Mouse (Mus musculus) thymus, adult 2 months (tissue): ENCODE measurements at regions not wholly inside any gene's neighbourhood (a gene's known extent, or its start where the extent isn't known, plus 50 kb on each side); places are given as distances from the start of the nearest gene placed in this dataset.

ENCODE experiments used
- DNase-seq: peaks from one replicate; pipeline ENCODE4 v3.0.0; 2021
- H3K27ac ChIP-seq: fragments of 200-500 bp; 2 replicates; pipeline ENCODE4 v1.5.1; 2012; ENCODE audit warnings: low read length, control low read depth; ENCODE audit not compliant: control insufficient read depth, insufficient read depth
- H3K27me3 ChIP-seq: fragments of 200-500 bp; 2 replicates; pipeline ENCODE4 v1.6.1; 2012; ENCODE audit warnings: mild to moderate bottlenecking, low read length, moderate library complexity, mixed read lengths; ENCODE audit not compliant: control insufficient read depth, insufficient read depth
- H3K36me3 ChIP-seq: fragments of 200-500 bp; 2 replicates; pipeline ENCODE4 v1.6.1; 2012; ENCODE audit warnings: mild to moderate bottlenecking, low read length, moderate library complexity; ENCODE audit not compliant: control insufficient read depth, insufficient read depth
- H3K4me1 ChIP-seq: fragments of 200-500 bp; replicated peaks from 2 replicates; pipeline ENCODE4 v1.6.1; 2012; ENCODE audit warnings: low read length; ENCODE audit not compliant: control insufficient read depth, insufficient read depth
- H3K4me3 ChIP-seq: fragments of 200-500 bp; 2 replicates; pipeline ENCODE4 v1.5.1; 2012; ENCODE audit warnings: mild to moderate bottlenecking, low read length, control low read depth, moderate library complexity; ENCODE audit not compliant: control insufficient read depth, insufficient read depth
- CTCF ChIP-seq: fragments of 200-500 bp; IDR thresholded peaks from 2 replicates; pipeline ENCODE4 v1.5.1; 2012; ENCODE audit warnings: mild to moderate bottlenecking, control low read depth, low read length, moderate library complexity, borderline replicate concordance; ENCODE audit not compliant: control insufficient read depth, poor library complexity, insufficient read depth; ENCODE audit errors: extremely low read depth
- POLR2A ChIP-seq: fragments of 200-500 bp; IDR thresholded peaks from 2 replicates; pipeline ENCODE4 v1.6.1; 2012; ENCODE audit warnings: mild to moderate bottlenecking, low read length, control low read depth, moderate library complexity; ENCODE audit not compliant: control insufficient read depth, poor library complexity, insufficient read depth; ENCODE audit errors: extremely low read depth
- WGBS: fragments of 180-500 bp; shearing (Covaris S2); methylation state at CpG from one replicate; pipeline ENCODE4 v1.1.7; 2018; 5-methylcytosine and 5-hydroxymethylcytosine counted together

GRCm38 (mm10) chr1:80854289-80854701, 96.0 kb upstream of the Dock10 start:
- H3K36me3 ChIP-seq: no peaks in the 10 kb centered on the region
- TF ChIP-seq POLR2A: no peak
- no peak for DNase-seq
- no peak overlapping the region for H3K27ac ChIP-seq
- no peaks in the 10 kb centered on the region for H3K4me1 ChIP-seq
- H3K4me3 ChIP-seq: no peak overlapping the region
- no peaks in the 10 kb centered on the region for H3K27me3 ChIP-seq
- 85% methylated on average over 7 of the region's 7 CpGs for WGBS

- H3K36me3 ChIP-seq: no peaks in the 10 kb centered on the region
- no peak overlapping the region for H3K27ac ChIP-seq
- H3K4me1 ChIP-seq: no peaks in the 10 kb centered on the region
- H3K4me3 ChIP-seq: no peak overlapping the region
- DNase-seq: no peak
- 85% methylated on average over 2 of the region's 2 CpGs for WGBS
- H3K27me3 ChIP-seq: no peaks in the 10 kb centered on the region
- TF ChIP-seq CTCF (no peak), POLR2A (no peak)
Observed at GRCm38 (mm10) chr1:80852761-80853160, 94.4 kb upstream of the Dock10 start.

GRCm38 (mm10) chr1:80830196-80830794, 72.0 kb upstream of the Dock10 start:
- no peaks in the 10 kb centered on the region for H3K36me3 ChIP-seq
- H3K27me3 ChIP-seq: no peaks in the 10 kb centered on the region
- no peaks in the 10 kb centered on the region for H3K4me1 ChIP-seq
- DNase-seq: peak; percentile 12
- no peak for TF ChIP-seq POLR2A
- TF ChIP-seq CTCF: no peak
- H3K27ac ChIP-seq: no peak overlapping the region
- no peak overlapping the region for H3K4me3 ChIP-seq

- TF ChIP-seq POLR2A (no peak), CTCF (no peak)
- no peaks in the 10 kb centered on the region for H3K36me3 ChIP-seq
- no peak overlapping the region for H3K4me3 ChIP-seq
- H3K4me1 ChIP-seq: no peaks in the 10 kb centered on the region
- H3K27me3 ChIP-seq: no peaks in the 10 kb centered on the region
- 36% methylated on average over 1 of the region's 1 CpGs for WGBS
- no peak overlapping the region for H3K27ac ChIP-seq
- DNase-seq: no peak
Observed at GRCm38 (mm10) chr1:80826383-80826782, 68.1 kb upstream of the Dock10 start.

GRCm38 (mm10) chr1:80823953-80824352, 65.6 kb upstream of the Dock10 start:
- no peak for DNase-seq
- TF ChIP-seq CTCF: no peak
- TF ChIP-seq POLR2A: no peak
- Histone ChIP-seq H3K27me3 (no peaks in the 10 kb centered on the region), H3K4me3 (no peak overlapping the region), H3K27ac (no peak overlapping the region), H3K4me1 (no peaks in the 10 kb centered on the region), H3K36me3 (no peaks in the 10 kb centered on the region)
- 53% methylated on average over 3 of the region's 3 CpGs for WGBS

GRCm38 (mm10) chr1:80822185-80822584, 63.9 kb upstream of the Dock10 start:
- no peak for DNase-seq
- H3K27me3 ChIP-seq: no peaks in the 10 kb centered on the region
- no peaks in the 10 kb centered on the region for H3K36me3 ChIP-seq
- no peaks in the 10 kb centered on the region for H3K4me1 ChIP-seq
- H3K4me3 ChIP-seq: no peak overlapping the region
- TF ChIP-seq POLR2A (no peak), CTCF (no peak)
- no peak overlapping the region for H3K27ac ChIP-seq
- WGBS: 91% methylated on average over 1 of the region's 1 CpGs

- Histone ChIP-seq H3K4me3 (no peak overlapping the region), H3K27me3 (no peaks in the 10 kb centered on the region), H3K27ac (no peak overlapping the region), H3K4me1 (no peaks in the 10 kb centered on the region), H3K36me3 (no peaks in the 10 kb centered on the region)
- DNase-seq: no peak
- TF ChIP-seq POLR2A (no peak), CTCF (no peak)
- WGBS: 82% methylated on average over 3 of the region's 3 CpGs
Observed at GRCm38 (mm10) chr1:80812906-80813305, 54.6 kb upstream of the Dock10 start.
